Mouse (Mus musculus): ENCODE results near the gene 4930516K23Rik. TPM values are rescaled to one million over a fixed set of nuclear protein-coding genes. Genes with fewer than 3 reads are reported as not detected.

The 4930516K23Rik gene
- not detected in 2 replicates for polyA plus RNA-seq (2012; rRNA removed)

DNA sequence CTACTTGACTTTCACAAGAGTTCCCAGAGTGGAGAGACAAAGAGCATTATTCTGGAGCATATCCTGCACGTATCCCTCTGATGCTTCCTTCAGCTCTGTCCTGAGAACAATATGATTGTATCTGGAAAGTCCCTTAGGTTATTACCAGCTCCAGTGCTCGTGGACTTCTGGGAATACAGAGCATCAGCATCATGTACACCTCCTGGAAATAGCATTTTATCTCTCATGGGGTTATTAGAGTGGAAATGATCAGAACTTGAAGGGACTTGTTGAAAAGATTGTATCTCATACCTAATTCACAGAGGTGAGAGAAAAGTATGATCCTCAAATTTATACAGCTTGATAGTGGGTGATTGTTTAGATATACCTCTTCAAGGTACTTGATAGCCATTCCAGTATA, at the start of gene 4930516K23Rik:
4930516K23Rik (minus strand) TSS at position 101 of the 400 bp plus-strand sequence.

DNA sequence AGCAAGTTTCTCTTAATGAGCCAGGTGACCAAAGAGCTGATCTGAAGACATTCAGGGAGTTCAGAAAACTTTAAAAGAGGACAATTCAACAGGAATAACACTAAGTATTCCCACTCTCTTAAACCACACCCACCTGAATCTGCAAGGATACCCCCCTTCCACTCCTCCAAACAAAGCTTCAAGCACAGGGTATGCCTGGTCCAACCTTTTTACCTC, 43.4 kb upstream of the 4930516K23Rik start, which contains the start of gene Olfr646:
Olfr646 (plus strand) TSS at position 117 of the 216 bp plus-strand sequence.

DNA sequence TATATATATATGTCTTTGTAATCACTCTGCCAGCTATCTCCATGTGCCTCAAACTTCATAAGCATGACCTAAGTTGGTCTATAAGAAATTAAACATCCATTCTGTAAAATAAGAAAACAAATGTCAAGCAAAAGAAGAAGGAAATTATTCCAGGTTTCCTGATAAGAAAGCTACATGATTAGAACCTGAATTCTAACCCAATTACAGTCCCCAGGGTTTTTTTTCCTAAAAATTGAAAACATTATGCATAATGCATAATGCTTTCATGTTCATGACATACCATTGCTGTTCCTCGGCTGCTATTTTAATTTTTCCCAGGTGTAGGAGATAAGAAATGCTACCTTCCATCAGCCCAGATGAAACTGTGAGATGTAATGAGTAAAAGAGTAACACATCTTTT, 24.1 kb upstream of the 4930516K23Rik start, which contains the start of gene Olfr645:
Olfr645 (minus strand) TSS at position 101 of the 400 bp plus-strand sequence.

DNA sequence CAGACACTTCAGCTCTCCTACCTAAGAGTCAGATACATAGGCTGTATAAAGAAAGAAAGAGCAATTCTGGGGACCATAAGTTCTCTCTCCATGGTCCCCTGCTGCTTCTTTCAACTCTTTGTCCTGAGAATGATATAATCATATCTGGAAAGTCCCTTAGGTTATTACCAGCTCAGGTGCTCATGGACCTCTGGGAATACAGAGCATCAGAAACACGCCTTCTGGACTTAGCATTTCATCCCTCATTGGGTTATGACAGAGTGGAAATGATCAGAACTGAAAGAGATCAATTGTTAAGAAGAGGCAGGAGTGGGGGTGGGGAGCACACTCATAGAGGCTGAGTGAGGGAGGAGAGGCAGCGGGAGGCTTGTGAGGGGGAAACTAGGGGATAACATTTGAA, 10.5 kb upstream of the 4930516K23Rik start, which contains the start of gene Olfr644:
Olfr644 (minus strand) TSS at position 101 of the 400 bp plus-strand sequence.

DNA sequence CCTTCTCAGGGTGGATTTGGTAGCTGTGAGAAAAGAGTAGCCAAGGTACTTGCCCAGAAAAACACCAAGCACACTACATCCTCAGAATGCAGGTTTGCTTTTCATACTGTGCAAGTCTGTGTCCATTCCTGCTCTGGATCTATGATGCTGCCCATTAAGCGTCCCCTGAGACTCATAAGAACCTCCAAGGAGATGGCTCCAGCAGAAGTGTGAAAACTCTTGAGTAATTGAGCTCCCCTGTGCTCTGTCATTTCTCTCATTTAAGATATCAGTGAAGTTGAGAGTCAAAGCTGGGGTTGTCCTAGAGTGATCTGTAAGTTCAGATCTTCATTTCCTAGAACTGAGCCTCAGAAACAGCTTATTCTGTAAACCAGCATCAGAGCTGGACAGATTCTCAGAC, 8.7 kb downstream of the 4930516K23Rik start, which contains the start of gene Olfr642:
Olfr642 (minus strand) TSS at position 101 of the 400 bp plus-strand sequence.

DNA sequence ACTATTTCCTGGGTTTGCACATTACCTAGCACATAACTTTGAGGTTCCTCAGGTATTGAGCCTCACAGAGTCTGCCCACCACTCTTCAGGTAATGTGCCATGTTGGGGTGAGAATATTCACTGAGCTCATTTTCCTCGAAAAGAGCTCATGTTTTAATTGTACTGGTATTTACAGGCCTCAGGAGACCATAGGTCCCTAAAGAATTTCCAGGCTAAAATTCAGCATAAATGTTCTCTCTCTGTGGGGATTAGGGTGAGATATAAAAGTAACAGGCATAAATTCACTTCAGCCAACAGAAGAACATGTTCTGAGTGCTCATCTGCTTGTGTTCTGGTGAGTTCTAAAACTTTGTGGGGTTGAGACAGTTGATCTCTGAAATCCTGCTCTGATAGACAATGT, 26.1 kb downstream of the 4930516K23Rik start, which contains the start of gene Olfr641:
Olfr641 (plus strand) TSS at position 301 of the 400 bp plus-strand sequence.

DNA sequence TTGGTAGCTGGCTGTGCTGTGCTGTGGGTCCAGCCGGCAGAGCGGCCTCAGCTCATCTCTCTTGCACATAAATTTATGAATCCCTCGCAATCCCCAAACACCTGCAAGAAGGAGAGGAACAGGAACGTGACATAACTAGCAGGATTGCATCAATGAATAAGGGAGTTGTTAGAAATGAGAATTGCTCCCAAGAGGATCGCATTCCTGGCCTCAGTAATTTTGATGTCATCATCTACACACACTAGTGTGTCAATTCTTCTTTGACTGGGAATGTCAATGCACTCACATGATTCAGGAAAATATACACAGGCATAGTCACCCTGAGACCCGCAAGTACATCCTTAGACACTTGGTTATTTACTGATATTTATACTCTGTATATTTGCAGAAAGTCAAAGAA, 35.8 kb downstream of the 4930516K23Rik start, which contains the start of gene Olfr640:
Olfr640 (minus strand) TSS at position 101 of the 400 bp plus-strand sequence.

DNA sequence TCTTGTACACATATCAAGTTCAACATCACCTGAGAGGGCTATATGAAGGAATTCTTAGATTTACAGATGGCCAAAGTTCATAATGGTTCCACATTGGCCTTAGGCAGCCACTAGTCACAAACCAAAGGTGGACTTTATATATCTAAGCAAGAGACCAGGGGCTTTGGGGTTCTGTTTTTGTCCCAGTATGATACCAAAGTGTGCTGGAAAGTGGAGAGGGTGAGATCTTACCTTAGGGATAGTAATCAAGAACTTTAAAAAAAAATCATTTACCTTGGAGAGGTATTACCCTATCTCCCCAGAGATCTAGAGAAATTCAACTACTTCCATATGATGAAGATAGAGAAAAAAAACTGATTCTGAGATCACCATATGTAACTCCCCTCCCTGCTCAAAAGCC, 44.0 kb downstream of the 4930516K23Rik start, which contains the start of gene Olfr639:
Olfr639 (minus strand) TSS at position 101 of the 400 bp plus-strand sequence.

Other genes starting within 250 kb of the 4930516K23Rik start
- 4.5 and 10.0 TPM in 2 replicates for gene Hbb-bt, start 247.4 kb downstream of the 4930516K23Rik start, polyA plus RNA-seq (2012; rRNA removed)
- gene Hbb-bs, start 233.3 kb downstream of the 4930516K23Rik start, polyA plus RNA-seq (2012; rRNA removed): 47.8 and 134 TPM in 2 replicates
- gene Hbb-bh2, start 220.9 kb downstream of the 4930516K23Rik start, polyA plus RNA-seq (2012; rRNA removed): not detected in 2 replicates
- not detected in 2 replicates for gene Hbb-bh1, start 218.3 kb downstream of the 4930516K23Rik start, polyA plus RNA-seq (2012; rRNA removed)
- not detected in 2 replicates for gene Hbb-y, start 208.2 kb downstream of the 4930516K23Rik start, polyA plus RNA-seq (2012; rRNA removed)
- not detected in 2 replicates for gene Olfr66, start 175.2 kb downstream of the 4930516K23Rik start, polyA plus RNA-seq (2012; rRNA removed)
- not detected in 2 replicates for gene Olfr64, start 167.0 kb downstream of the 4930516K23Rik start, polyA plus RNA-seq (2012; rRNA removed)
- not detected in 2 replicates for gene Olfr65, start 158.0 kb downstream of the 4930516K23Rik start, polyA plus RNA-seq (2012; rRNA removed)
- gene Olfr631, start 132.6 kb downstream of the 4930516K23Rik start, polyA plus RNA-seq (2012; rRNA removed): not detected in 2 replicates
- not detected in 2 replicates for gene Olfr632, start 127.1 kb downstream of the 4930516K23Rik start, polyA plus RNA-seq (2012; rRNA removed)
- not detected in 2 replicates for gene Olfr633, start 117.0 kb downstream of the 4930516K23Rik start, polyA plus RNA-seq (2012; rRNA removed)
- not detected in 2 replicates for gene Olfr635, start 90.3 kb downstream of the 4930516K23Rik start, polyA plus RNA-seq (2012; rRNA removed)
- not detected in 2 replicates for gene Olfr638, start 62.7 kb downstream of the 4930516K23Rik start, polyA plus RNA-seq (2012; rRNA removed)
- gene Olfr639, start 44.1 kb downstream of the 4930516K23Rik start, polyA plus RNA-seq (2012; rRNA removed): not detected in 2 replicates
- gene Olfr640, start 35.9 kb downstream of the 4930516K23Rik start, polyA plus RNA-seq (2012; rRNA removed): not detected in 2 replicates
- gene Olfr641, start 26.0 kb downstream of the 4930516K23Rik start, polyA plus RNA-seq (2012; rRNA removed): not detected in 2 replicates
- not detected in 2 replicates for gene Olfr642, start 8.8 kb downstream of the 4930516K23Rik start, polyA plus RNA-seq (2012; rRNA removed)
- gene Olfr644, start 10.4 kb upstream of the 4930516K23Rik start, polyA plus RNA-seq (2012; rRNA removed): not detected in 2 replicates
- not detected in 2 replicates for gene Olfr645, start 24.0 kb upstream of the 4930516K23Rik start, polyA plus RNA-seq (2012; rRNA removed)
- gene Olfr646, start 43.4 kb upstream of the 4930516K23Rik start, polyA plus RNA-seq (2012; rRNA removed): not detected in 2 replicates
- not detected in 2 replicates for gene Ubqln5, start 68.4 kb upstream of the 4930516K23Rik start, polyA plus RNA-seq (2012; rRNA removed)
- not detected in 2 replicates for gene Olfr643, start 76.0 kb upstream of the 4930516K23Rik start, polyA plus RNA-seq (2012; rRNA removed)
- gene Ubqln3, start 81.8 kb upstream of the 4930516K23Rik start, polyA plus RNA-seq (2012; rRNA removed): not detected in 2 replicates
- gene Ubqlnl, start 89.1 kb upstream of the 4930516K23Rik start, polyA plus RNA-seq (2012; rRNA removed): not detected in 2 replicates
- gene Olfm5, start 103.4 kb upstream of the 4930516K23Rik start, polyA plus RNA-seq (2012; rRNA removed): not detected in 2 replicates
- gene Olfr648, start 121.9 kb upstream of the 4930516K23Rik start, polyA plus RNA-seq (2012; rRNA removed): 0.03 and 0.05 TPM in 2 replicates
- gene Olfr649, start 134.5 kb upstream of the 4930516K23Rik start, polyA plus RNA-seq (2012; rRNA removed): not detected in 2 replicates
- 0.79 and 0.81 TPM in 2 replicates for gene Trim6, start 157.3 kb upstream of the 4930516K23Rik start, polyA plus RNA-seq (2012; rRNA removed)
- gene Trim34a, start 183.0 kb upstream of the 4930516K23Rik start, polyA plus RNA-seq (2012; rRNA removed): 0.17 and 1.5 TPM in 2 replicates
- 0.10 TPM in 2 replicates for gene Trim5, start 226.6 kb upstream of the 4930516K23Rik start, polyA plus RNA-seq (2012; rRNA removed)